Mouse (Mus musculus): ENCODE data around the gene Spats2l. TPM values are rescaled to one million over a fixed set of nuclear protein-coding genes. Genes with fewer than 3 reads are reported as not detected.

Gene Spats2l
- total and polyA plus RNA-seq, 3 experiments = not detected

GRCm38 (mm10) chr1:57817103-57817502 is 43.1 kb downstream of the Spats2l start:
- no peak overlapping the region for H3K4me3 ChIP-seq (ENCODE audit: control insufficient read depth in 1 of 2, insufficient read depth in 1 of 2, low read depth in 2 of 2, low read length in 2 of 2)

GRCm38 (mm10) chr1:57820428-57820997 is 46.6 kb downstream of the Spats2l start:
- Histone ChIP-seq H3K9me3 (replicated peaks; ENCODE audit: insufficient read depth, low read length) (no peaks in the 10 kb centered on the region), H3K27me3 (ENCODE audit: control insufficient read depth in 1 of 2, insufficient read depth in 2 of 2, low read length in 2 of 2) (no peaks in the 10 kb centered on the region), H3K4me1 (ENCODE audit: control insufficient read depth in 1 of 2, insufficient read depth in 2 of 2, low read length in 2 of 2) (no peaks in the 10 kb centered on the region), H3K9ac (ENCODE audit: control insufficient read depth, low read depth, low read length, poor library complexity, severe bottlenecking) (no peak overlapping the region), H3K79me2 (ENCODE audit: control insufficient read depth, insufficient read depth, low read length, poor library complexity) (no peaks in the 10 kb centered on the region), H3K27ac (ENCODE audit: control insufficient read depth, low read depth, low read length) (no peak overlapping the region), H3K36me3 (ENCODE audit: control insufficient read depth in 1 of 2, insufficient read depth in 2 of 2, low read length in 2 of 2) (no peaks in the 10 kb centered on the region), H3K4me3 (ENCODE audit: control insufficient read depth in 1 of 2, insufficient read depth in 1 of 2, low read depth in 2 of 2, low read length in 2 of 2) (no peak overlapping the region)
- no peak for TF ChIP-seq E2F4 (IDR thresholded peaks at IDR 0.05; ENCODE audit: borderline replicate concordance, low read depth, low read length)
- no peak for TF ChIP-seq POLR2A (IDR thresholded peaks at IDR 0.05; ENCODE audit: control insufficient read depth in 1 of 2, insufficient read depth in 1 of 2, low read depth in 1 of 2, low read length in 2 of 2, poor library complexity in 1 of 2)
- no peak for TF ChIP-seq JUND (IDR thresholded peaks at IDR 0.05; ENCODE audit: low read depth, low read length)
- TF ChIP-seq POLR2AphosphoS5 (IDR thresholded peaks at IDR 0.05; ENCODE audit: borderline replicate concordance, low read depth, low read length) = no peak
- no peak for TF ChIP-seq NRF1 (IDR thresholded peaks at IDR 0.05; ENCODE audit: insufficient read depth, low read depth, low read length, poor library complexity, severe bottlenecking)
- no peak for TF ChIP-seq ZNF384 (IDR thresholded peaks at IDR 0.05; ENCODE audit: low read depth, low read length)
- TF ChIP-seq GATA1 (IDR thresholded peaks at IDR 0.05; ENCODE audit: low read depth, low read length) = no peak
- no peak for TF ChIP-seq RCOR1 (IDR thresholded peaks at IDR 0.05; ENCODE audit: low read depth, low read length)
- TF ChIP-seq CHD1 (IDR thresholded peaks at IDR 0.05; ENCODE audit: low read depth, low read length) = no peak
- TF ChIP-seq CTCF (IDR thresholded peaks at IDR 0.05 in 2 of 3, conservative IDR thresholded peaks at IDR 0.05 in 1 of 3; ENCODE audit: control insufficient read depth in 1 of 3, insufficient read depth in 1 of 3, low read depth in 2 of 3, low read length in 3 of 3, poor library complexity in 1 of 3, severe bottlenecking in 1 of 3) = no peak
- TF ChIP-seq TCF12 (IDR thresholded peaks at IDR 0.05; ENCODE audit: low read depth, low read length) = no peak
- TF ChIP-seq KAT2A (conservative IDR thresholded peaks at IDR 0.05; ENCODE audit: low read depth, low read length) = no peak
- TF ChIP-seq ETS1 (IDR thresholded peaks at IDR 0.05; ENCODE audit: low read depth, low read length) = no peak
- no peak for TF ChIP-seq TBP (IDR thresholded peaks at IDR 0.05; ENCODE audit: low read depth, low read length)
- TF ChIP-seq ZMIZ1 (IDR thresholded peaks at IDR 0.05; ENCODE audit: low read depth, low read length) = no peak
- TF ChIP-seq CHD2 (IDR thresholded peaks at IDR 0.05; ENCODE audit: low read length) = no peak
- TF ChIP-seq USF1 (IDR thresholded peaks at IDR 0.05; ENCODE audit: low read depth, low read length) = no peak
- no peak for DNase-seq (ENCODE audit: low read depth, low spot score)

More at GRCm38 (mm10) chr1:57817103-57817502, 43.1 kb downstream of the Spats2l start:
- Histone ChIP-seq H3K79me2 (ENCODE audit: control insufficient read depth, insufficient read depth, low read length, poor library complexity) (no peaks in the 10 kb centered on the region), H3K27me3 (ENCODE audit: control insufficient read depth in 1 of 2, insufficient read depth in 2 of 2, low read length in 2 of 2) (no peaks in the 10 kb centered on the region), H3K9ac (ENCODE audit: control insufficient read depth, low read depth, low read length, poor library complexity, severe bottlenecking) (no peak overlapping the region), H3K27ac (ENCODE audit: control insufficient read depth, low read depth, low read length) (no peak overlapping the region), H3K4me1 (ENCODE audit: control insufficient read depth in 1 of 2, insufficient read depth in 2 of 2, low read length in 2 of 2) (no peaks in the 10 kb centered on the region), H3K9me3 (replicated peaks; ENCODE audit: insufficient read depth, low read length) (no peaks in the 10 kb centered on the region), H3K36me3 (ENCODE audit: control insufficient read depth in 1 of 2, insufficient read depth in 2 of 2, low read length in 2 of 2) (no peaks in the 10 kb centered on the region)
- TF ChIP-seq NRF1 (IDR thresholded peaks at IDR 0.05; ENCODE audit: insufficient read depth, low read depth, low read length, poor library complexity, severe bottlenecking) (no peak), JUND (IDR thresholded peaks at IDR 0.05; ENCODE audit: low read depth, low read length) (no peak), TCF12 (IDR thresholded peaks at IDR 0.05; ENCODE audit: low read depth, low read length) (no peak), GABPA (IDR thresholded peaks at IDR 0.05; ENCODE audit: low read depth, low read length) (no peak), ZMIZ1 (IDR thresholded peaks at IDR 0.05; ENCODE audit: low read depth, low read length) (no peak), TAL1 (IDR thresholded peaks at IDR 0.05; ENCODE audit: low read length) (no peak), KAT2A (conservative IDR thresholded peaks at IDR 0.05; ENCODE audit: low read depth, low read length) (no peak), MEF2A (IDR thresholded peaks at IDR 0.05; ENCODE audit: extremely low read depth, insufficient replicate concordance, low read depth, low read length, poor library complexity, severe bottlenecking) (no peak), ZC3H11A (IDR thresholded peaks at IDR 0.05; ENCODE audit: low read depth, low read length) (no peak), SIN3A (IDR thresholded peaks at IDR 0.05; ENCODE audit: low read length) (no peak), USF1 (IDR thresholded peaks at IDR 0.05; ENCODE audit: low read depth, low read length) (no peak), E2F4 (IDR thresholded peaks at IDR 0.05; ENCODE audit: borderline replicate concordance, low read depth, low read length) (no peak), RCOR1 (IDR thresholded peaks at IDR 0.05; ENCODE audit: low read depth, low read length) (no peak), POLR2AphosphoS5 (IDR thresholded peaks at IDR 0.05; ENCODE audit: borderline replicate concordance, low read depth, low read length) (no peak), SMC3 (IDR thresholded peaks at IDR 0.05; ENCODE audit: low read depth, low read length) (no peak), ZKSCAN1 (IDR thresholded peaks at IDR 0.05; ENCODE audit: low read depth, low read length) (no peak), RAD21 (IDR thresholded peaks at IDR 0.05; ENCODE audit: low read depth, low read length) (no peak)
- no peak for DNase-seq (ENCODE audit: low read depth, low spot score)

Measured in MEL (cell line).